Mouse (Mus musculus): Measurements from ENCODE around the gene Ispd. TPM values are rescaled to one million over a fixed set of nuclear protein-coding genes. Genes with fewer than 3 reads are reported as not detected.

Gene Ispd
- polyA plus RNA-seq, 1 experiment from 2014 or later: 6.2 TPM

Other genes starting within 250 kb of the Ispd start
- gene Ankmy2, start 224.3 kb upstream of the Ispd start, polyA plus RNA-seq (2016; fragmentation: Nextera tagmentation; extraction: Ambion mirVana): 21.4 and 23.8 TPM in 2 replicates
- 269 and 276 TPM in 2 replicates for gene Bzw2, start 223.4 kb upstream of the Ispd start, polyA plus RNA-seq (2016; fragmentation: Nextera tagmentation; extraction: Ambion mirVana)
- gene Lrrc72, start 128.1 kb upstream of the Ispd start, polyA plus RNA-seq (2016; fragmentation: Nextera tagmentation; extraction: Ambion mirVana): not detected in 2 replicates
- gene Sostdc1, start 67.3 kb upstream of the Ispd start, polyA plus RNA-seq (2016; fragmentation: Nextera tagmentation; extraction: Ambion mirVana): 10.2 and 11.4 TPM in 2 replicates
- 0.74 and 0.95 TPM in 2 replicates for gene D630036H23Rik, start 731 bp downstream of the Ispd start, polyA plus RNA-seq (2016; fragmentation: Nextera tagmentation; extraction: Ambion mirVana)

Measured in forebrain, embryonic 10.5 days (tissue).